Mouse (Mus musculus) cerebellum, adult 18-20 months (tissue): ENCODE measurements around the gene Olfr320.
A peak's percentile ranks its signal among the peaks of the same experiment; 100 is the strongest.
"Not testable (repeated sequence)": the region's sequence is repeated elsewhere in the genome, so short reads cannot be mapped to it uniquely, and the experiment has no call there.

Source experiments
- DNase-seq, 2 experiments: peaks; one replicate each; pipeline ENCODE4 v3.0.0; 2021

The Olfr320 gene

GRCm38 (mm10) chr11:58680799-58681198 is at the start of gene Olfr320:
Gene Olfr320 (plus strand): TSS chr11:58681099.
- no peak for DNase-seq

GRCm38 (mm10) chr11:58634878-58635277 is 46.0 kb upstream of the Olfr320 start:
- no peak for DNase-seq

DNA sequence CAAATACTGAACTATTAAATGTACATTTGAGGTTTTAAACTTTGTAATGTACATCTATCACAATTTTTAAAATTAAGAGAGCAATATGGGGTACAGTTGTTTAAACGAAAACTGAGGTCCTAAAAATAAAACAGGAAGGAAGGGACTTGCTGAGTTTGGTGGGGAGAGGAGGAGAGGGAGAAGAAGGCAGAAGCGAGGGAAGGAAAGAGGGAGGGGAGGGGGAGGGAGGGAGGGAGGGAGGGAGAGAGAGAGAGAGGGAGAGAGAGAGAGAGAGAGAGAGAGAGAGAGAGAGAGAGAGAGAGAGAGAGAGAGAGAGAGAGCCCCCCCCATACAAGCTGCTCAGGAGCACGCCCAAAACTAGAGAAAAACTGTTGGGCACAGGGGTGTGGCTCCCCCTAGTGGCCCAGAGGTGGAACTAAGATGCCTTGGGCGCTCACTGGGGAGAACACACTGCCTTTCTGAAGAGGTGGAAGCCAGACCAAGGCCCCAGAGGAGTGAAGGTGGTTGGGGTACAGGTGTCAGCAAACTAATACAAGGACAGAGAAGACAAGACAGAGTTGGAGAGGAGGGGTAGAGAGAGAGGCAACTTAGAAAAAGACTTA is 44.4 kb upstream of the Olfr320 start:
- peak; percentile 3 to 23 for DNase-seq

DNA sequence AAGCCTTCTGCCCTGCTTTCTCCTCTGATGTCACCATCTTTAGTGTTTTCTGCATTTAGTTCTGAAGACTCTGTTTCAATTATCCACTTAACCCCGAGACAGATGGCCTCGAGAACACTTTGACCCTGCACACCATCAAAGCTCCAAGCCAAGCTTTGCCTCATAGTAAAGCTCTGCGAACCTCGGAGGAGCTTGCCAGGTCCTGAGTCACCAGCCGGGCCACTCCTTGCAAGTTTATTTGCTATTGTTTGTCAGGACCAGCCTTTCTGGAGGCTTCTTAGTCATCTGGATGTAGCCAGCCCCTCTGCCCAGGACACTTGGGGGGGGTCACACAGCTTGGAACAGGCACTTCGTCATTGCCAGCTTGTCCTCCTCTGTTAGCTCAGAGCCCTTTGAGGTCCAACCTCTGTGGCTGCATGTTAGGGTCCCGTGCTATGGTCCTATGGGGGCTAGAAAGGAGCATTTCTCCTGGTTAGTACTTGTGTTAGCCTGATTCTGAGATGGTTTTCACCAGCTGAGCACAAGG is 42.7 kb upstream of the Olfr320 start:
- DNase-seq, result no peak

GRCm38 (mm10) chr11:58640272-58640867 is 40.5 kb upstream of the Olfr320 start, which contains the start of gene Trim58:
Gene Trim58 (plus strand): TSS chr11:58640465.
- DNase-seq, result no peak

GRCm38 (mm10) chr11:58641057-58641456 is 39.8 kb upstream of the Olfr320 start:
- DNase-seq, result no peak

DNA sequence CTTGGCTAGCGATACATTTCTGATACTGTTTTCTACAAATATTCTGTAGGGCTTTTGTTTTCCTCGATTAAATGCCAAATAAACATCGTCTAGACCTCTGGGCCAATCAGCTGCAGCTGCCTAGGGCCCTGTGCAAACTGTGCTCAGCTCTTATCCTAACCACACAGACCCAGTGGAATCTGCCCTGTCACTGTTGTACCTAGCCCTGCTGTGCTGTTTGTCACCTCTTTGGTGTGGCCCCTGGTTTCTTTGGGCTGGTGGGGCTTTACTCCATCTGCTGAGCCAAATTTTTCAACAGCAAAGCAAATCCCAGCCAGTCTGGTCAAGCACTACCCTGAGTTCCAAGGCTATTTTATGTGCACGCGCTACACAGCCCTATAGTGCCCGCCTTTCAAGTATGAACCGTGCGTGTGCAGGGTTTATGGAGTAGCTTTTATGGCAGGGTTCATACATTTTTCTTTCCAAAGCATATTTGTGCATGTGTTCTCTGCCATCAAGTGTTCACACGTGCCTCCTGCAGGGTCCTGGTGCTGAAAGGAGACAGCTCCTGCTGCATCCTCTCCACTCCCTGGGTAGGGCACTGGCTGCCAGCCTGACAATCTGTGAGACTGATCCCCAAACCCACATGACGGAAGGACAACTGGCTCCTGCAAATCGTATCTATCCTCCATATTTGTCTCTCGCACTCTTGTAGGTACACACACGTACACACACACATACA is 39.1 kb upstream of the Olfr320 start:
- no peak for DNase-seq

DNA sequence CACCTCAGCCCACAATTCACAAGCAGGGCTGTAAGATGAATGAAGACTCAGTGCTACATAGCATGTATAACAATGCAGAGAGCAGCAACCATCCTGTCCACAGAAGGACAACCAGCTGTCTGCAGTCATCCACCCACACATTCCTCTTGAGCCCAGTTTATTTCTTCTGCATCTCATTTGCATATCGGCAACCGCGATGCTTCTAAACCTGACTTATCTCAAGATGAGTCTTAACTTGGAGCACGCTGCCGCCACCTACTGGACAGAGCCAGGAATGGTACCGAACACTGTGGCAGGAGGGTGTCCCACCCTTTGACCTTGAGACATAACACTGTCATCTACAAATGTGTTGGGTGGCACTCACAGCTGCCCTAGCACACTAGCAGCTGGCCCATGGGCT is 37.5 kb upstream of the Olfr320 start:
- DNase-seq, result peak; percentile 7 to 13

GRCm38 (mm10) chr11:58655151-58655550 is 25.7 kb upstream of the Olfr320 start:
- no peak for DNase-seq

- no peak for DNase-seq
These were observed 22.3 kb upstream of the Olfr320 start, which contains the start of gene Olfr322 for GRCm38 (mm10) chr11:58658596-58658995. Gene Olfr322 (plus strand): TSS chr11:58658782.

- DNase-seq, result no peak
These were observed 11.6 kb upstream of the Olfr320 start for GRCm38 (mm10) chr11:58669252-58669651.

DNA sequence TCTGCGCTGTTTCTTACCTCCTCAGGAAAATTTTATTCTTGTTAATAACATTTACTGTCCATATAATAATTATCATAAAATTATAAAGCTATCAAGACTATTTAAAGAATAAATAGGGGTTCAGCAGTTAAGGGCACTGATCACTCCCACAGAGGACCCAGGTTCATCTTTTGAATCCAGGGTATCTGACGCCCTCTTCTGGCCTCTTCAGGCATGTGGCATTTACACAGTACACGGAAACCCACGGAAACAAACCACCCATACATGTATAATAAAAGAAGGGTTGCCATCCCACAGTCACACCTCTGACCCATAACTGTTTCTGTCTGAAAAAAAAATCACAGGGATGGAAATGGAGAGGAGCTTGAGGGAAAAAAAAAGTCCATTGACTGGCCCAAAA is 9.1 kb upstream of the Olfr320 start:
- no peak for DNase-seq

DNA sequence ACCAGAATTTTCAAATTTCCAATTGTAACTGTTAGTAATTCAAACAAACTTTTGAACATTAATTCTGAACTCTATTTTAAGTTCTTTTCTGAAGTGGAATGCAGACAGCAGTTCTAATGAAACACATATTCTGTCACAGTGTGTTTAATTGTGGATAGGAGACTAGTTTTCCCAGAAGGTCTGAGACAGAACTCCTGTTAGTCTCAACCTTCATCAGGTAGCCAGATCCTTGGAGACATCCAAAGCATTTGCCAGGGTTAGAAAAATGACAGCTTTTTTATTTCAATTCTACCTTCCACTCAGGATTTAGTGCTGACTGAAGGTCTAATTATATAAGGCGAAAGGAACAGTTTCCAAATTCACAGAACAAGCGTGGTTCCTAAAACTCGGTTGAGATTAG is 18.0 kb downstream of the Olfr320 start, which contains the start of gene Olfr319:
Olfr319 (plus strand) TSS at position 301 of the 400 bp plus-strand sequence.
- DNase-seq, result no peak

DNA sequence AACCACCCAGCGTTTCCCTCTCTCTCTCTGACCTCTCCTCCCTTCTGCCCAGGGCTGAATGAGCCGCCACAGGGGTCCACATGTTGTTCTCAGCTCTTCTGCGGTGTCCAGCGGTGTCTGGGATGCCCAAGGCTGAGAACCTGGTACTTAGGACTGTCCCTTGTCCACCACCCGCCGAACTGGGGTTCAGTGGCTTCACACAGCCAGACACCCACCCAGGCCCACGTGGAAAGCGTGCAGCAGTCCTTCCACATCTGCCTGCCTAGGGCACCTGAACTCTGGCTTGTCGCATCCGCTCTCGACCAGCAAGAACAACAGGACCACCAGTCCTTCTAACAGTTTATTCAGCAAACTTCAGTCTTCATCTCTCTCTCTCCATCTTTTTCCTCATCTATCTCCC is 28.2 kb downstream of the Olfr320 start:
- DNase-seq, result no peak

DNA sequence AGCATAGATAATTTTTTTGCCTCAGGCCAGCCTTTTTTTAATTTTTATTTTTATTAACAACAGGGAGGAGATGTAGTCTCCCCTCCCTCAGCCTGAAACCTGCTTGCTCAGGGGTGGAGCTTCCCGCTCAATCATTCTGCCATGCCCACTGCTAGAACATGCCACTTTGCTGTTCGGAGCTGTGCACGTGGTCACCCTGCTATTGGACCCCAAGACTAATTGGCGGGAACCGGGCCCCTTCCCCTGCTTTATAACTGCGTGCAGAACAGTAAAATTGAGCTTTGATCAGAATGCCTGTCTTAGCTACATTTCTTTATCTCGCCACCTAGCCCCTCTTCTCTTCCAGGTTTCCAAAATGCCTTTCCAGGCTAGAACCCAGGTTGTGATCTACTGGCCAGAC is 36.8 kb downstream of the Olfr320 start:
- DNase-seq, result not testable (repeated sequence)

DNA sequence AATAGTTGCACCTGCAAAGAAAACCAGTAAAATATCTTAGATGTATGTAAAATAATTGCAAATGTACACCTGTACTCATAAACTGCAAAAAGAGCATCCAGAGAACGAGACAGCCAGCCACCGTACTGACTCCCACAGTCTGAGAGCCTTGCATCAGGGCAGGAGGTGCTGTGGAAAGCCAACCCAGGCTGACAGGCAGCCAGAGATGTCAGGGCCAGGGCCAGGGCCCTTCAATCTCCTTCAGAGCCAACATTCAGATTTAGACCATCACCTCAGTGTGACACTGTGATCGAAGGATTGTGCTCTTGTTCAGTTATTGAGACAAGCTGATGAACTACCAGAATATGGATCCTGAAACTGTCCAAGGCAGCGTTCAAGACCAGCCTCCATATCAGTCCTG is 38.8 kb downstream of the Olfr320 start:
- no peak for DNase-seq

- DNase-seq, result no peak
These were observed 43.0 kb downstream of the Olfr320 start, which contains the start of gene Olfr318 for GRCm38 (mm10) chr11:58723914-58724313. Gene Olfr318 (minus strand): TSS chr11:58724014.

DNA sequence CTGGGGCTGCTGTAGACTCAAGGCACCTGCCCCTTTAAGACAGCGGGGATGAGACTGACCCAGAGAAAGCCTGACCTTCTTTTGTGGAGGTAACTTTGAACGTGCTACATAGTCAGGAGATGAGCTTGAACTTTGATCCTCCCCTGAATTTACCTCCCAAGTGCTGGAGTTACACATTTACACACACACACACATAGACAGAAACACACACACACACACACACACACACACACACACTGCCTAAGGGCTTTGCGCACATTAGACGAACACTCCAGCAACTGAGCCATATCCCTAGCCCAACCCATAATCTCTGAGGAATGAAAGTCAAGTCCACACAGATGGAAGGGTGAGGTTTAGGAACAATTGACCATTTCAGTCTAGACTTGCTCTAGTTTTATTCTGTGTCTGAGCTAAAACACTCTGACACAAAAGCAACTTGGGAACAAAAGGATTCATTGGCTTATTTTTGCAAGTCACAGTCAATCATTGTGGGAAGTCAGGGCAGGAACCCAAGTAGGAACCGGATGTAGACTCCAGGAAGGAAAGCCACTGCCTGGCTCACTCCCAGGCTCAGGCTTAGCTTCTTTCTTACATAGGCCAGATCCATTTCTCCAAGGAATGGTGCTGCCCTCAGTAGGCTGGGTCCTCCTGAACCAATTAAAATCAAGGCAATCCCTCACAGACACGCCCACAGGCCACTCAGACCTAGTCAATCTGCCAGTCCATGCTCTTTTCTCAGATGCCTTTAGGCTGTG is 47.2 kb downstream of the Olfr320 start:
- not testable (repeated sequence) for DNase-seq

- DNase-seq, result no peak
These were observed 52.5 kb downstream of the Olfr320 start for GRCm38 (mm10) chr11:58733372-58733771.
